Mouse (Mus musculus) liver, adult 2 months (tissue): ENCODE data around the gene Lrrc20.

ENCODE experiments used
- CTCF ChIP-seq: fragments of 200-500 bp; IDR thresholded peaks from 2 replicates; pipeline ENCODE4 v1.5.1; 2011; ENCODE audit warnings: low read depth, low read length, control low read depth
- POLR2A ChIP-seq: fragments of 200-500 bp; IDR thresholded peaks from 2 replicates; pipeline ENCODE4 v1.6.1; 2011; ENCODE audit warnings: low read length, control low read depth; ENCODE audit not compliant: insufficient read depth; ENCODE audit errors: extremely low read depth

- no peak for TF ChIP-seq CTCF
- TF ChIP-seq POLR2A = no peak
Observed at GRCm38 (mm10) chr10:61599556-61600114, 124.0 kb downstream of the Lrrc20 start.
